Mouse (Mus musculus) cerebellum, postnatal 14 days (tissue): Measurements from ENCODE around the gene L3mbtl3.

Experiments used
- DNase-seq, 2 experiments: peaks; one replicate each; pipeline ENCODE4 v3.0.0; 2021; ENCODE audit warnings: mixed read lengths in 2 of 2

L3mbtl3 gene

GRCm38 (mm10) chr10:26375790-26376545 lies at the start of gene L3mbtl3:
TSS of gene L3mbtl3 (minus strand) at chr10:26375971.
- peak; percentile 84 for DNase-seq

GRCm38 (mm10) chr10:26421168-26421567 lies 45.4 kb upstream of the L3mbtl3 start:
- DNase-seq: no peak

GRCm38 (mm10) chr10:26388656-26389055 lies 12.9 kb upstream of the L3mbtl3 start:
- no peak for DNase-seq

- no peak for DNase-seq
Measured at GRCm38 (mm10) chr10:26377332-26377602, 1.5 kb upstream of the L3mbtl3 start.

- no peak for DNase-seq
Measured at GRCm38 (mm10) chr10:26376546-26377331, 968 bp upstream of the L3mbtl3 start.

- peak in 1 of 2 experiments; percentile 12 for DNase-seq
Measured at GRCm38 (mm10) chr10:26375351-26375751, 420 bp downstream of the L3mbtl3 start.

GRCm38 (mm10) chr10:26374436-26375311 lies 1.1 kb downstream of the L3mbtl3 start:
- DNase-seq: peak; percentile 66 to 71

- DNase-seq: peak; percentile 66 to 69
Measured at GRCm38 (mm10) chr10:26373951-26374435, 1.8 kb downstream of the L3mbtl3 start.

GRCm38 (mm10) chr10:26372940-26373931 lies 2.5 kb downstream of the L3mbtl3 start:
- peak; percentile 79 to 84 for DNase-seq

- no peak for DNase-seq
Measured at GRCm38 (mm10) chr10:26371416-26371815, 4.4 kb downstream of the L3mbtl3 start.

- DNase-seq: no peak
Measured at GRCm38 (mm10) chr10:26364942-26365341, 10.8 kb downstream of the L3mbtl3 start.

- DNase-seq: no peak
Measured at GRCm38 (mm10) chr10:26364326-26364856, 11.4 kb downstream of the L3mbtl3 start.

GRCm38 (mm10) chr10:26363605-26364004 lies 12.2 kb downstream of the L3mbtl3 start:
- no peak for DNase-seq

GRCm38 (mm10) chr10:26358798-26359197 lies 17.0 kb downstream of the L3mbtl3 start:
- DNase-seq: no peak

- no peak for DNase-seq
Measured at GRCm38 (mm10) chr10:26358231-26358630, 17.5 kb downstream of the L3mbtl3 start.

- DNase-seq: no peak
Measured at GRCm38 (mm10) chr10:26353781-26354180, 22.0 kb downstream of the L3mbtl3 start.

GRCm38 (mm10) chr10:26351129-26351738 lies 24.5 kb downstream of the L3mbtl3 start:
- DNase-seq: no peak

GRCm38 (mm10) chr10:26350153-26350552 lies 25.6 kb downstream of the L3mbtl3 start:
- no peak for DNase-seq

- no peak for DNase-seq
Measured at GRCm38 (mm10) chr10:26347614-26348013, 28.2 kb downstream of the L3mbtl3 start.

GRCm38 (mm10) chr10:26345879-26346278 lies 29.9 kb downstream of the L3mbtl3 start:
- DNase-seq: no peak
